Mouse (Mus musculus) inflammation-experienced regulatory T-cells (primary cell): ENCODE measurements around the gene Pax4. TPM values are rescaled to one million over a fixed set of nuclear protein-coding genes. Genes with fewer than 3 reads are reported as not detected.

ENCODE experiments used
- polyA plus RNA-seq, 2 experiments: library from polyadenylated mRNA; unstranded; fragments of 100-300 nt; shearing (Covaris generic); gene quantifications; one replicate each; pipeline ENCODE4 v1.2.1; 2017

The Pax4 gene
- polyA plus RNA-seq: under 1 TPM in 1 of 2 experiments, not detected in 1; 0.92 TPM

GRCm38 (mm10) chr6:28449253-28449652, at the start of gene Pax4:
Gene Pax4, minus strand, starts transcription at chr6:28449353.

GRCm38 (mm10) chr6:28474839-28475238, 25.7 kb upstream of the Pax4 start, which contains the start of gene Snd1:
Gene Snd1, plus strand, starts transcription at chr6:28475139.

GRCm38 (mm10) chr6:28428290-28428689, 20.9 kb downstream of the Pax4 start, which contains the start of gene Gcc1:
Gene Gcc1, minus strand, starts transcription at chr6:28428390.

GRCm38 (mm10) chr6:28427096-28427839, 21.9 kb downstream of the Pax4 start, which contains the start of gene Fscn3:
Gene Fscn3, plus strand, starts transcription at chr6:28427789.

GRCm38 (mm10) chr6:28423313-28423712, 25.8 kb downstream of the Pax4 start, which contains the start of gene Arf5:
Gene Arf5, plus strand, starts transcription at chr6:28423560.

GRCm38 (mm10) chr6:28397681-28398203, 51.4 kb downstream of the Pax4 start, which contains the start of gene Zfp800:
Gene Zfp800, minus strand, starts transcription at chr6:28398005.

Other genes starting within 250 kb of the Pax4 start
- gene Zfp800, start 51.3 kb downstream of the Pax4 start, polyA plus RNA-seq: 10 to 100 TPM; 45.5 to 62.5 TPM
- 100 to 1,000 TPM; 343 to 353 TPM for gene Arf5, start 25.8 kb downstream of the Pax4 start, polyA plus RNA-seq
- gene Fscn3, start 21.6 kb downstream of the Pax4 start, polyA plus RNA-seq: under 1 TPM; 0.13 to 0.44 TPM
- 10 to 100 TPM; 19.0 to 26.4 TPM for gene Gcc1, start 21.0 kb downstream of the Pax4 start, polyA plus RNA-seq
- 100 to 1,000 TPM in 1 of 2 experiments, 10 to 100 TPM in 1; 86.9 to 108 TPM for gene Snd1, start 25.8 kb upstream of the Pax4 start, polyA plus RNA-seq